Mouse (Mus musculus) neural tube, embryonic 10.5 days (tissue): Measurements from ENCODE around the gene Ddx58.
A peak's percentile ranks its signal among the peaks of the same experiment; 100 is the strongest.

Experiments used
- DNase-seq: peaks from one replicate; pipeline ENCODE4 v3.0.0-alpha.2; 2017; ENCODE audit warnings: low spot score; ENCODE audit errors: extremely low spot score

Gene Ddx58

GRCm38 (mm10) chr4:40182651-40183320, 56.8 kb downstream of the Ddx58 start:
- DNase-seq: peak; percentile 62

GRCm38 (mm10) chr4:40181681-40182080, 57.9 kb downstream of the Ddx58 start:
- DNase-seq: no peak

DNA sequence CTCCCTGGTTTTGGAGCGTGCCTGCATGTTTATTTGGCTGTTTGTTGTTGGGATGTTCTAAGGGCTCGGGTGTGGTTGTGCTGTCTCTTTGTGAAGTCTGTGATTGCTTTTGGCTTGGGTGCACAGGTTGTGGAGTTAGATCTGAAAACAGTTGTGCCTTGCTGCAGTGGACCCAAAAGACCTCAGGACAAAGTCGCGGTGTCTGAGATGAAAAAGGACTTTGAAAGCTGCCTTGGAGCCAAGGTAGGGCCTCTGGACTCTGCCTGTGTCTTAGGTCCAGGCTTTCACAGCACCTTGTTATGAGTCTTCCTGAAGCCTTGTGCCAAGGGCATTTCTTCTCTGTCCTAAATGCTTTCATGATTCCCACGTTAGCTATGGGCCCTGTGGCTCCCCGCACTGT, 59.6 kb downstream of the Ddx58 start:
- DNase-seq: no peak

DNA sequence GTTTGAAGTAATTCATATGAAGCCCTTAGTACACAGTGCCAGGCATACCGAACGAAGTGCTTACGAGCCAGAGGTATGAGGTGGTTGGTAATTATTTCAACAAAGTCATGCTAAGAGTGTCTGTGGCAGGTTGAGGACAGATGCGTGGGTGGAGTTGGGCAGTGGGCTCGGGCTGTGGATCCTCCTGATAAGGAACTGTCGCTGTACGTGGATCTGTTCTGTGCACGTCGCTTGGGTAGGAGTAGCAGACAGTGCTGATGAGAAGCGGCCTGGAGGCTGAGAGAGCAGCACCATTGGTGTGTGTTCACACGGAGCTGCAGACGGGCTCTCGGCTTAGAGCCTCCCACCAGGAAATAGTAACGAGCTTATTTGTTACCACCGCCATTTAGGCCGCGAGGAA, 61.0 kb downstream of the Ddx58 start:
- DNase-seq: no peak

DNA sequence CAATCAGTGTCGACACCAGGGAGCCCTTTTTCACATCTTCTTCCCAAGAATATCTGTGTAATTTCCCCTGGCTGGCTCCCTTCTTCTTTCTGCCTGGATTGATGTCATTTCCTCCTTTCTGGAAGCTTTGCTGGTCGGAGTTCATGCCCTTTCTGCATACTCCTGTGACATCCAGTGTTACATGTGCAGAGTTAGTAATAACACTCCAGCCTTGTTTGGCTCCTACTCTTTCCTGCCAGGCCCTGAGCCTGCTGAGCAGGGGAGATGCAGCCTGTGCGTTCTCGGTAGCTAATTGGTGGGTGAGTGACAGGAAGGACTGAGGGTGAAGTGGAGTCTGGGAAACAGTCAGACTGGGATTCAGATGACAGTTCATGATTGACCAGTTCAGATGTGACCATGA, 65.3 kb downstream of the Ddx58 start:
- DNase-seq: no peak

- no peak for DNase-seq
These were observed 67.3 kb downstream of the Ddx58 start for GRCm38 (mm10) chr4:40172336-40172735.

DNA sequence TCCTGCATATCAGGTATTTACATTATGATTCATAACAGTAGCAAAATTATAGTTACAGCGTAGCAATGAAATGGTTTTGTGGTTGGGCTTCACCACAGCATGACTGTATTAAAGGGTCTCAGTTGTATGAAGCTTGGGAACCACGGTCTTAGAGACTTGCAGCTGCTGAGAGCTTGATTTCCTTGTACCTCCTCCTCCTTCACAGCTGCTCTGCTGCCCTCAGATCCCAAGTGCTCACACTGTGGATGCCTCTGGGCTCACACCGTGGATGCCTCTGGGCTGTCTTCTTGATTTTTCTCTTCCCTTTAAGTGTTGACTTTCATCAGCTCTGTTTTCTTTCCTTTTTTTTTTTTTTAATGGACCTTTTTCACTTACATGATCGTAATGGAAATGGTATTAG, 68.2 kb downstream of the Ddx58 start:
- DNase-seq: no peak

DNA sequence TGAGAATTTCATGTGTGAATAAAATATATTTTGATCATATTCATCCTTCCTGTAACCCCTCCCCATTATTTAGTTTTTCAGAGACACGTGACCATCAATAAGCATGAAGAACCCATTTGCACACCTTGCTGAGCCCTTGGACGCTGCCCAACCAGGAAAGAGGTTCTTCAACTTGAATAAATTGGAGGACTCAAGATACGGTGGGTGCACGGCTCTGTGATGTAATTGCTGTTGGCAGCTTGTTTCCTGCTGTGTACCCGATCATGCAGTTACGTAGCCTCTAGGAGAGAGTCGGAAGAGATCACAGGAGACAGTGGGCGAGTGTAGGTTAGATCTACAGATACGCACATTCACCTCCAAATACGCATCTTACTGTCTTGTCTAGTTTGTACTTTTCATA, 76.0 kb downstream of the Ddx58 start:
- DNase-seq: no peak

- no peak for DNase-seq
These were observed 78.8 kb downstream of the Ddx58 start for GRCm38 (mm10) chr4:40160591-40161434.

- DNase-seq: no peak
These were observed 81.4 kb downstream of the Ddx58 start for GRCm38 (mm10) chr4:40158224-40158540.

GRCm38 (mm10) chr4:40157500-40158223, 82.0 kb downstream of the Ddx58 start:
- no peak for DNase-seq

DNA sequence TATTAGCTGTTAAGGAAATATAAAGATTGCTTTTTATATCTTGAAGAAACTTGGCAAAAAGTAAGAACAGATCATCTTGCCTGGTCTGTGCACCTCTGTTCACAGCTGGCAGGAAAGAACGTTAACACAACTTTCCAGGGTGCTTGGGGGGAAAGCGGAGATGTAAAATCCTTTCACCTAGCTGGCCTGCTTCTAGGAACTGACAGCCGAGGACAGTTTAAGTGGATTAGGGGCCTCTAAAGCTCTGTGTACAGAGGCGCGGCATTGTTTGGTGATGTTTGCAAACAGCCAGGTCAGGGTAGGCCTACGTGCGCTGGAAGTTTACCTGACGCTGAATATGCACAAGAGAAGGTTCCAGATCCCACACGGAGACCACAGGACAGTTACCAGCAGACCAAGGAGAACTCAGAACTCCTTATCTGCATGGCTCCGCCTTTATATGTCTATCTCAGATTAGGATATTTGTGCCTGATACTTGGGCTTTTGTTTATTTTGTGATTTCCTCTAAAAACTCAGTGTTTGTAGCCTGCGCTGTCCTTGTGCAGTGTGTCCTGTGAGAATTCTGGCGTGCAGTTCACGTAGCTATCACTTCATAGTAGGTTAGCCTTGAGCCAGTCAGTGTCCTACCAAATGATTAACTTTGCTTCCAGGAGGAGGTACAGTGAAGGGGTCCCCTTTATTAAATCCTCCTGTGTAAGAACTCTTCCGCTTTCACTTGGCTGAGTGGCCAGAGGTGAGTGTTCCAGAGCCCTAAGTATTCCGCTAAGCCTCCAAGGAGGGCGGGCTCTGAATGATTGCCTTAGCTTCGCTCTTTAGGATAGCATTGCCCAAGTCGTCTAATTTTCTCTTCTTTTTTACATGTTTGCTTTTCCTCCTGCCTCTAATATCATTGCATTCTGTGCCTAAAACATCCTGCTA, 82.8 kb downstream of the Ddx58 start:
- no peak for DNase-seq

DNA sequence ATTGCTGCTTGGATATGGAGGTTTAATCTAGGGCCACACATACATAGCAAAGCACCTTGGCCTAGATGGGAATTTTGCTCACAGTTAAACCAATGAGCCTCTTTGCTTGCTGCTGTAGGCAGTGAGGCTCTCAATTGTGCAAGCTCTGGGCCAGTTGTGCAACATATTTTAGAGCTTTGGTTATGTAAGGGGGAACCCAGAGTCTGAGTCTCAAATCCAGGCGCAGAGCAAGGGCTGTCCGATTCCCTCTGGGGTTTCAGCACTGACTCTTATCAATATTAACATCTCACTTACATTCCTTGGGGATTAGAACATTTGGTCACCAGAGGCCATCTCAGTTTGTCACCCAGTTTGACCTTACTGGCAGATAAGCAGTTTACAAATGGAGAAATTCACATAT, 83.5 kb downstream of the Ddx58 start:
- DNase-seq: no peak

DNA sequence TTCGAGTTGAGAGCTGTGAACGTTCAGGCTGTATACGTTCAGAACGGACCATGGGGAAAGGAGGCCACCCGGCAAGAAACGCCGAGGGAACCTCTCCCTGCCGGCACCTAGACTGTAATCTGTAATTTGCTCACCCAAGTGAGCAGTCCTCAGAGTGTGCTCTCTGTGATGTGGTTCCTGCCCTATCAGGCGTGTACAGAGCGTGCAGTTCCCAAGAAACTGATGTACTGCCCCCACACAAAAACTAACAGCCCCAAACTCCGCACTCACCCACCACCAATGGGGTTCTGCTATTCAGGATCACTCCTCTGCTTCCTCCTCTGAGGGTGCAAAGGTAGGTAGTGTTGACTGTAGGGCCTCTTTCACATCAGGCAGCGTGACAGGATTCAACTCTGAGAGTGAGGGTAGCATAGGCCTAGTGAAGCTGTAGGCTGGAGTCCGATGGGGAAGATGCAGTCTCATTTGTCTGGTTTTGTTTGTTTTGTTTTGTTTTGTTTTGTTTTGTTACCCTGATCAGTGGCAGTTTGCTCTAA, 84.1 kb downstream of the Ddx58 start:
- DNase-seq: no peak

GRCm38 (mm10) chr4:40154751-40155150, 84.9 kb downstream of the Ddx58 start:
- no peak for DNase-seq
